In genomic region chr5:136678840-136679348, GRCm38 (mm10) we compare ENCODE assay signal across 36 mouse cellular contexts. TPM values are rescaled to one million over a fixed set of nuclear protein-coding genes. Genes with fewer than 3 reads are reported as not detected.
DNase-seq lines count a peak whose midpoint lies in the region; ATAC-seq and TF ChIP-seq lines count a peak whose summit lies in the region.
"Had no signal": no experiment of that assay in that cellular context is flagged by ENCODE, and none has a peak within 500 bp of the region (broad histone marks: within the 10 kb centered on the region; RNA-seq: fewer than 3 reads in every experiment).

No protein-coding gene starts in this region.

- H3K36me3 ChIP-seq in embryonic facial prominence, embryonic 14.5 days (ENCODE audit: control insufficient read depth, insufficient read depth, low read length): no peaks in the 10 kb centered on the region
- H3K36me3 ChIP-seq in embryonic facial prominence, embryonic 10.5 days (replicated peaks): no peaks in the 10 kb centered on the region
- H3K36me3 ChIP-seq in embryonic facial prominence, embryonic 15.5 days: no peaks in the 10 kb centered on the region
- no peaks in the 10 kb centered on the region for H3K36me3 ChIP-seq in stomach, postnatal 0 days (ENCODE audit: control insufficient read depth, insufficient read depth, low read length)
- H3K36me3 ChIP-seq: embryonic facial prominence, embryonic 13.5 days; heart, embryonic 10.5 days; heart, embryonic 15.5 days; limb, embryonic 12.5 days; liver, embryonic 15.5 days; midbrain, embryonic 10.5 days; midbrain, embryonic 15.5 days had no signal

- no peak overlapping the region for H3K4me2 ChIP-seq in embryonic facial prominence, embryonic 14.5 days (ENCODE audit: low read depth, low read length)
- no peak overlapping the region for H3K4me2 ChIP-seq in embryonic facial prominence, embryonic 15.5 days (replicated peaks)
- H3K4me2 ChIP-seq in stomach, postnatal 0 days (replicated peaks; ENCODE audit: low read depth): no peak overlapping the region
- H3K4me2 ChIP-seq: embryonic facial prominence, embryonic 13.5 days; forebrain, embryonic 13.5 days; heart, embryonic 15.5 days; hindbrain, embryonic 14.5 days; limb, embryonic 12.5 days; liver, embryonic 15.5 days; lung, embryonic 14.5 days; midbrain, embryonic 15.5 days had no signal

- no peaks in the 10 kb centered on the region for H3K27me3 ChIP-seq in embryonic facial prominence, embryonic 14.5 days (replicated peaks; ENCODE audit: control insufficient read depth, insufficient read depth, low read length)
- H3K27me3 ChIP-seq in embryonic facial prominence, embryonic 10.5 days (replicated peaks; ENCODE audit: low read depth, poor library complexity, severe bottlenecking): no peaks in the 10 kb centered on the region
- H3K27me3 ChIP-seq in embryonic facial prominence, embryonic 15.5 days: no peaks in the 10 kb centered on the region
- no peaks in the 10 kb centered on the region for H3K27me3 ChIP-seq in stomach, postnatal 0 days (ENCODE audit: control insufficient read depth, insufficient read depth, low read length)
- H3K27me3 ChIP-seq: embryonic facial prominence, embryonic 13.5 days; forebrain, embryonic 13.5 days; heart, embryonic 15.5 days; limb, embryonic 12.5 days; liver, embryonic 15.5 days; midbrain, embryonic 15.5 days; Patski had no signal

- H3K4me1 ChIP-seq in embryonic facial prominence, embryonic 14.5 days (ENCODE audit: control insufficient read depth, insufficient read depth, low read length): no peaks in the 10 kb centered on the region
- H3K4me1 ChIP-seq in embryonic facial prominence, embryonic 10.5 days: no peaks in the 10 kb centered on the region; the same call in 1 of the 2 replicates
- 0 out of 2 replicates have a peak, but pooled peaks cover 4% of the 10 kb centered on the region for H3K4me1 ChIP-seq in embryonic facial prominence, embryonic 15.5 days
- no peaks in the 10 kb centered on the region for H3K4me1 ChIP-seq in stomach, postnatal 0 days (replicated peaks; ENCODE audit: control insufficient read depth, insufficient read depth)
- H3K4me1 ChIP-seq: forebrain, embryonic 13.5 days; heart, embryonic 10.5 days; heart, embryonic 15.5 days; limb, embryonic 12.5 days; liver, embryonic 15.5 days; midbrain, embryonic 10.5 days; midbrain, embryonic 15.5 days had no signal

- H3K9me3 ChIP-seq in embryonic facial prominence, embryonic 14.5 days (ENCODE audit: control insufficient read depth, low read length): 0 out of 2 replicates have a peak, but pooled peaks cover 10% of the 10 kb centered on the region
- peaks cover 3% of the 10 kb centered on the region; the same call in 1 of the 2 replicates for H3K9me3 ChIP-seq in embryonic facial prominence, embryonic 10.5 days
- H3K9me3 ChIP-seq in embryonic facial prominence, embryonic 15.5 days (replicated peaks): no peaks in the 10 kb centered on the region
- no peaks in the 10 kb centered on the region for H3K9me3 ChIP-seq in stomach, postnatal 0 days (ENCODE audit: control insufficient read depth, low read length)
- H3K9me3 ChIP-seq: forebrain, embryonic 13.5 days; heart, embryonic 15.5 days; liver, embryonic 15.5 days; midbrain, embryonic 15.5 days had no signal

- no peak overlapping the region for H3K4me3 ChIP-seq in embryonic facial prominence, embryonic 14.5 days (ENCODE audit: low read depth, low read length)
- H3K4me3 ChIP-seq in embryonic facial prominence, embryonic 10.5 days: no peak overlapping the region
- H3K4me3 ChIP-seq in embryonic facial prominence, embryonic 15.5 days (replicated peaks): no peak overlapping the region
- no peak overlapping the region for H3K4me3 ChIP-seq in stomach, postnatal 0 days (ENCODE audit: low read depth, low read length)
- H3K4me3 ChIP-seq: embryonic facial prominence, embryonic 13.5 days; forebrain, embryonic 13.5 days; heart, embryonic 10.5 days; heart, embryonic 15.5 days; left cerebral cortex, adult 2 months; limb, embryonic 12.5 days; liver, embryonic 15.5 days; midbrain, embryonic 10.5 days; midbrain, embryonic 15.5 days had no signal

- WGBS in embryonic facial prominence, embryonic 14.5 days: 57% methylated on average over 6 of the region's 6 CpGs
- 72% methylated on average over 6 of the region's 6 CpGs for WGBS in embryonic facial prominence, embryonic 10.5 days
- 59% methylated on average over 6 of the region's 6 CpGs for WGBS in embryonic facial prominence, embryonic 15.5 days
- WGBS in stomach, postnatal 0 days: 49% methylated on average over 6 of the region's 6 CpGs

- no peak overlapping the region for H3K9ac ChIP-seq in embryonic facial prominence, embryonic 14.5 days (ENCODE audit: low read depth, low read length)
- no peak overlapping the region for H3K9ac ChIP-seq in embryonic facial prominence, embryonic 15.5 days
- H3K9ac ChIP-seq in stomach, postnatal 0 days (ENCODE audit: low read length): no peak overlapping the region
- H3K9ac ChIP-seq: embryonic facial prominence, embryonic 13.5 days; forebrain, embryonic 13.5 days; heart, embryonic 15.5 days; hindbrain, embryonic 14.5 days; limb, embryonic 12.5 days; liver, embryonic 15.5 days; lung, embryonic 14.5 days; midbrain, embryonic 15.5 days had no signal

- intact Hi-C loops in heart, postnatal 25 days (cut with DNase I): no loop called here

- peak; percentile 41 for DNase-seq in embryonic facial prominence, embryonic 14.5 days (ENCODE audit: low spot score)
- no peak for DNase-seq in embryonic facial prominence, embryonic 10.5 days (ENCODE audit: low spot score)
- peak; percentile 55 for DNase-seq in stomach, postnatal 0 days (ENCODE audit: low spot score)
- no peak for DNase-seq in yolk sac, embryonic 10.5 days (ENCODE audit: low spot score)
- DNase-seq in heart, postnatal 25 days (ENCODE audit: low spot score): no peak
- DNase-seq: adrenal gland, postnatal 14 days; cerebellum, adult 11-12 months; cerebellum, adult 9-11 months; embryo, embryonic 11 days; gastrocnemius, postnatal 25 days; heart, adult 11 months; heart, postnatal 4 days; kidney, adult 2 months; kidney, postnatal 10 days; lung, embryonic 14.5 days; lung, postnatal 14 days; right cerebral cortex, adult 18-20 months had no signal

- H3K27ac ChIP-seq in embryonic facial prominence, embryonic 14.5 days (replicated peaks; ENCODE audit: low read depth, low read length): no peak overlapping the region
- H3K27ac ChIP-seq in embryonic facial prominence, embryonic 10.5 days (replicated peaks): no peak overlapping the region
- H3K27ac ChIP-seq in embryonic facial prominence, embryonic 15.5 days (replicated peaks): no peak overlapping the region
- H3K27ac ChIP-seq in stomach, postnatal 0 days (replicated peaks): 0 out of 2 replicates have a peak overlapping the region, but pooled peaks have one; percentile 4
- H3K27ac ChIP-seq: embryonic facial prominence, embryonic 13.5 days; forebrain, embryonic 13.5 days; heart, embryonic 10.5 days; heart, embryonic 15.5 days; hindbrain, embryonic 14.5 days; left cerebral cortex, adult 2 months; limb, embryonic 12.5 days; liver, embryonic 15.5 days; midbrain, embryonic 10.5 days; midbrain, embryonic 15.5 days had no signal

- TF ChIP-seq EP300 in stomach, postnatal 0 days (optimal IDR thresholded peaks at IDR 0.05): no peak

- no peak for TF ChIP-seq CTCF in stomach, postnatal 0 days (IDR thresholded peaks at IDR 0.05; ENCODE audit: low read depth)

- peak; percentile 37; the same call in 1 of the 2 replicates for ATAC-seq in embryonic facial prominence, embryonic 14.5 days (ENCODE audit: low read depth)
- ATAC-seq in embryonic facial prominence, embryonic 15.5 days (ENCODE audit: insufficient number of reproducible peaks, low FRiP score, low TSS enrichment, low read depth): peak; percentile 59
- ATAC-seq in megakaryocyte, adult 5-6 weeks (ENCODE audit: poor library complexity, severe bottlenecking): peak; percentile 40; the same call in 1 of the 2 replicates
- peak; percentile 96 for ATAC-seq in stomach, postnatal 0 days (ENCODE audit: low FRiP score, low TSS enrichment)
- no peak for ATAC-seq in erythroblast, adult 5-6 weeks (replicated peaks; ENCODE audit: low FRiP score, poor library complexity, severe bottlenecking)
- ATAC-seq: forebrain, embryonic 13.5 days; midbrain, embryonic 15.5 days; Patski had no signal

RNA-seq across cellular contexts. Expression of gene Myl10, which starts 14.1 kb away (rescaled TPM):
- not detected in 2 replicates for polyA plus RNA-seq in embryonic facial prominence, embryonic 14.5 days (2014; fragmentation: Nextera tagmentation; extraction: Ambion mirVana)
- polyA plus RNA-seq in embryonic facial prominence, embryonic 10.5 days (2016; fragmentation: Nextera tagmentation; extraction: Ambion mirVana): not detected in 2 replicates
- polyA plus RNA-seq in embryonic facial prominence, embryonic 15.5 days (2015; fragmentation: Nextera tagmentation; extraction: Ambion mirVana): not detected in 2 replicates
- total RNA-seq in megakaryocyte, adult 5-6 weeks (2015): not detected in 2 replicates
- not detected in 2 replicates for total RNA-seq in megakaryocyte, adult 5-6 weeks (2017)
- not detected in 2 replicates for polyA plus RNA-seq in stomach, postnatal 0 days (2015; fragmentation: Nextera tagmentation; extraction: Ambion mirVana)
- total RNA-seq in erythroblast, adult 5-6 weeks (2015; ENCODE audit: low replicate concordance): not detected in 2 replicates
- not detected in 2 replicates for total RNA-seq in erythroblast, adult 5-6 weeks (2017; ENCODE audit: low replicate concordance)
- not detected for total RNA-seq in heart, postnatal 25 days (2021)
- total RNA-seq: adrenal gland, postnatal 14 days; heart, postnatal 4 days; layer of hippocampus, adult 18-20 months; layer of hippocampus, postnatal 14 days; left cerebral cortex, adult 2 months; left cerebral cortex, postnatal 25 days; liver, adult 2 months had no signal
- polyA plus RNA-seq: embryonic facial prominence, embryonic 13.5 days; forebrain, embryonic 13.5 days; heart, embryonic 10.5 days; hindbrain, embryonic 14.5 days; kidney, adult 2 months; limb, embryonic 12.5 days; liver, adult 2 months; liver, embryonic 15.5 days; lung, embryonic 14.5 days; midbrain, embryonic 10.5 days; midbrain, embryonic 15.5 days; Patski; urinary bladder, adult 2 months had no signal

Comparison
In these comparisons a context has a peak if more than half of its experiments do, and no peak if none do; other contexts are left out.
1. DNase-seq: peak in embryonic facial prominence, embryonic 14.5 days (single experiment) and stomach, postnatal 0 days (single experiment); none in embryonic facial prominence, embryonic 10.5 days (single experiment), yolk sac, embryonic 10.5 days (single experiment) and heart, postnatal 25 days (single experiment).